Mouse (Mus musculus): ENCODE data around the gene Cmah. TPM values are rescaled to one million over a fixed set of nuclear protein-coding genes. Genes with fewer than 3 reads are reported as not detected.

Cmah gene
- total RNA-seq, 2 experiments from 2014 or later = 2.7 to 5.8 TPM

DNA sequence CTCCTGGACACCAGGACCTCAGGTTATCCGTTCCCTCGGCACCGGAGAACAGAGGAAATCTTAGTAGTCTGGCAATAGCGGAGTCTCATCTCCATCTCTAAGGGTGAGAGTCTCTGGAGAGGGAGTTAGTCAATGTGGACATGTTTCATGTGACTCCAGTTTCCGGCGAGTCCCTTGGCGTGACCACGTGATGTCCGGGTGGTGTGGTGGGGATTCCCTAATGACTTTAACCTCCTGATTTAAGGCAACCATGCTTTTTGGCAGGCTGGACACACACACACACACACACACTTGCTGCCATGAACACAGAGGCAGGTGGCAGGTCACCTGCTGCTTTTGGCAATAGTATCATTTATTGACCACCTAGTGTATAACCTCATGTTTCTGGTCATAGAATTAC, 138.8 kb downstream of the Cmah start:
- ATAC-seq (ENCODE audit: poor library complexity, severe bottlenecking) = no peak

DNA sequence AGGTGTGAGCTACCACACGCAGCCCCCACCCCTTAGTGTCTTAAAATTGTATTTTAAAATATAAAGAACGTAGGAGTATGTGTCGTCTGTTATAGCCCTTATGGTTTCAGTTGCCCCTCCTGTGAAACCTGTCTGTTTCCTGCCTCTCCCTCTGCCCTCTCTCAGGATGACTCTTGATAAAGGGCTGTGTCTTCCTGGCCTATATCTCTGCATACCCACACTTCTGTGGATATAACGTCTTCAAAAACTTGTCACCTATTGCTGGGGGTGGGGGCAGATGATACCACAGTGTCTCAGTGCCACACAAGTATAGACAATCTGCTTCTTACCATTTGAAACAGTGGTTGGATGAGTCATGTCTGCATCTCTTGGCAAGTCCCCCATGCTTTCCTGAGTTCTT, 140.6 kb downstream of the Cmah start:
- ATAC-seq (ENCODE audit: poor library complexity, severe bottlenecking) = no peak

DNA sequence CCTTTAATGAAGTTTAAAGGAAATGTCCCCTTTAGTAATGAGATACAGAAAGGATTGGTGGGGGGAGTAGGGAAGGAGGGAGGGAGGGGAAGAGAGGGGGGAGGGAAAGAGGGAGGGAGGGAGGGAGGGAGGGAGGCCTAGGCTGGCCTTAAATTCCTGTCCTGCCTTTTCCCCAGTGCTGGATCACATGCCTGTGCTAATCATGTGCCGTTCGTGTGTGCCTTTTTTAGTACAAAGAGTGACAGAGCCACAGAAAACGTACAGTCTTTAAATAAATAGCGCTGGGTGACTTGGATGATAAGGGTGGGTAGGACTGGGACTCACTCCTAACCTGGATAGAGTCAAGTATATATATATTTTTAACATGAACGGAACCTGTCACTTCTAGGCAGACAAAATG, 150.4 kb downstream of the Cmah start:
- no peak for ATAC-seq (ENCODE audit: poor library complexity, severe bottlenecking)

- ATAC-seq (ENCODE audit: poor library complexity, severe bottlenecking) = no peak
Observed at GRCm38 (mm10) chr13:24479516-24479915, 152.3 kb downstream of the Cmah start.

DNA sequence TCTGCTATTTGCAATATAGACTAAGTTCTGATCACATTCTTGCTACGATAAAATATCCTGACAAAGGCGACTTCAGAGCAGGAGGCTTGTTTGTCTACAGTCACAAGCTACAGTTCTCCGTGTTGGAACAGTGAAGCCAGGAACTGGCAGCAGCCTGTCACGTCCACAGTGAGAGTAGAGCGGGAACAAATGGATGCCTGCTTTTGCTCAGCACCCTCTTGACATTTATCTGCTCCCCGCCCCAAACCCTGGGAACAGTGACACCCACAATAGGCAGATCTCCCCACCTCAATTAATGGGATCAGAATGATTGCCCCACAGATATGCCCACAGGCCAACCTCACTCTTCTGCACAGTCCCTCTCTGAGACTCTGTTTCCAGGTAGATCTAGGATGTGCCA, 153.6 kb downstream of the Cmah start:
- no peak for ATAC-seq (ENCODE audit: poor library complexity, severe bottlenecking)

DNA sequence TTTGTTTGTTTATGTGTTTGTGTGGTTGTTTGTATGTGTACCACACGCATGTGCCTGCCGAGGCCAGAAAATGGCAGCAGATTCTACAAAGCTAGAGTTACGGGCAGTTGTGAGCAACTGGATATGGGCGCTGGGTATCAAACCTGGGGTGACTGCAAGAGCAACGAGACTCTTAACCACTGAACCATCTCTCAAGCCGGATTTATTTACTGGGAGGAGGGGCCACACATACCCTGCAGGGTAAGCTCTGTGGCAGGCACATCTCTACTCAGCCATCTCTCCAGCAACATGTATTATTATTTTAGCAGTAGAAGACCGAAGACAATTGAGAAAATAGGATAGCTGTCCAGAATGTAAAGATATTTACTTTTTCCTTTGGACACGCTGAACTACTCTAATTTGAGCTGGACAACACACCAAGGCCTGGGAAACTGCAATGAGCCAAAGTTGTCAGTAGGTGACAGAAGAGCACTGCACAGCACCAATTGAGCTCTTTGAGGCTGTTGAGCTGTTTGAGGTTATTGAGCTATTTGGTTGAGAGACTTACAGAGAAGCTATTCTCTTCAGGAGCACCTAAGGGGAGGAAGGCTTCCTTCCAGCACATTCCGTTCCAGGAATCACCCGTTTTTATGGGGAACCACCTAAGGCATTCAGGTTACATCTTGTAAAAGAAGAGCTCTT, 154.6 kb downstream of the Cmah start:
- ATAC-seq (ENCODE audit: poor library complexity, severe bottlenecking) = peak; percentile 76

DNA sequence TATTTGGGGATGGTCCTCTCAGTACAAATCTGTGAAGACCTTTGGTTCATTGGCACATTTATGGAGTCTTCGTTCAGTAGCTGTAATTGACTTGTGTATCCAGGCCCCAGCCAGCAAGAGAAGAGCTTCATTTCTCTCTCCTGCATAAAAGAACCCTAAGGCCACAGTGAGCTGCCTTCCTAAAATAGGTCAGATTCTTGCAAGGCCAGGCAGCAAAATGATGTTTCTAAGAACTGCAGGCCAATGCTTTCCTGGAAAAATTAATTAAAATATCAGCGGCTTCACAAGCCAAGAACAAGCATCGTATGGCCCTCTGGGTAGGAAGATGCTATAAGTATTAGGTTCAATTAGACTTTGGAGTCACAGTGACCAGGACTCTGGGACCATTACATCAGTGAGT, 156.5 kb downstream of the Cmah start:
- ATAC-seq (ENCODE audit: poor library complexity, severe bottlenecking) = no peak

DNA sequence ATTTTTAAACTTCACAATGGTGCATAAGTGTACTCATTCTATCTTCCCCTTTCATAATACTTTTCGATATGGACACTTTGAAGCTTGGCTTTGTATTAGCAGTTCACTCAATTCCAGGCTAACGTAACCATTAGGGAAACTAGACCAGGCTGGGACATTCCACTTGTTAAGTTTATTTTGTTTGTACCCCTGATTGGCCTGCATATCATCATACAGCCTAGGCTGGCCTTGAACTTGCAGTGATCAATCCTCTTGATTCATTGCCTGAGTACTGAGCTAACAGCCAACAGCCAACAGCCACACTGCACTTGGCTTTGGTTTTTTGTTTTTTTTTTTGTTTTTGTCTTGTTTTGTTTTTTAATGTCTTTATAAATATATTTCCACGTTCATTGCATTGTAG, 157.6 kb downstream of the Cmah start:
- no peak for ATAC-seq (ENCODE audit: poor library complexity, severe bottlenecking)

DNA sequence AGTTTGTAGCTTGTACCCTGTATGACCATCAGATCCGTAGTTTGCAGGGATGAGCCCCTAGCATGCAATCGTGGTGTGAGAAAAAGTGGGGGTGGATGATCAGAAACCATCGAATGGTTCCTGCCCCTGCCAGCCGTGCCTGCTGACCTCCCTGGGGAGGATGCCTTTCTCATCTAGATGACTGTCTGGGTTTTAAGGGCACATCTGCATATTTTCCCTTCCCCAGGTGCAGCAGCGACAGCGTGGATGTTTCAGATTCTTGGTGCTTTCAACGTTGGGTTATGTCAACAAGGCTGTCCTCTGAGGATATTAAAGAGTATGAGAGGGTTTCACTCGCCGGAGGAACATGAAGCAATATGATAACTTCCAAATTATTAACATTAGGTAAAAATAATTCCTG, 158.8 kb downstream of the Cmah start:
- no peak for ATAC-seq (ENCODE audit: poor library complexity, severe bottlenecking)

DNA sequence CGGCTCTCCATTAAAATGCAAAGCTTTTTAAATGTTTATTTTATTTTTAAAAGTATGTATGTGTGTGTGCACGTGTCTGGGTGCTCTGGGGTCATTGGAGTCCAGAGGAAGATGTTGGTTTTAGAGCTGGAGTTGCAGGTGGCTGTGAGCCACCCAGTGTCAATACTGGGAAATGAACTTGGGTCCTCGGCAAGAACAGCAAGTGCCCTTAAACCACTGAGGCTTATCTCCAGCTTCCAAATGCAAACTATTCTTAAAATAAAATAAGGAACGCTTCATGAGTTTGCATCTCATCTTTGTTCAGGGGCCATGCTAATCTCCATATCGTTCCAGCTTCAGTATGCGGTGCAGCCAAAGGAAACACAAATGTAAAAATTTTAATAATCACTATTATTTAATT, 159.2 kb downstream of the Cmah start:
- no peak for ATAC-seq (ENCODE audit: poor library complexity, severe bottlenecking)

DNA sequence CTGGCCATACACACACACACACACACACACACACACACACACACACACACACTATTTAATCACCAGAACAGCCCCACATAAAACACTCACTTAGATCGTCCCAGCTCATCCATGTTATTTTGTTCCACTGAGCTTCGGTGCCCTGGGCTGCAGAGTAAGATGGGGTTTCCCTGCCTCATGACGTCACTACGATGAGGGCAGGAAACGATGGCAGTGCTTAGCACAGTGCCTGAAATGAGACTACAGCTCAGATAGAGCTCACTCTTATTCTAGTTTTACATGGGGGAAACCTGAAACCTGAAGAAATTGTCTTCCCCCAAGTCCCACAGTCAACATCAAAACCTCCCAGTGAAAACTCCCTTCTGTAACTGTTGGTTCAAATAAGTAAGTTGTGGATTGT, 159.9 kb downstream of the Cmah start:
- ATAC-seq (ENCODE audit: poor library complexity, severe bottlenecking) = no peak

DNA sequence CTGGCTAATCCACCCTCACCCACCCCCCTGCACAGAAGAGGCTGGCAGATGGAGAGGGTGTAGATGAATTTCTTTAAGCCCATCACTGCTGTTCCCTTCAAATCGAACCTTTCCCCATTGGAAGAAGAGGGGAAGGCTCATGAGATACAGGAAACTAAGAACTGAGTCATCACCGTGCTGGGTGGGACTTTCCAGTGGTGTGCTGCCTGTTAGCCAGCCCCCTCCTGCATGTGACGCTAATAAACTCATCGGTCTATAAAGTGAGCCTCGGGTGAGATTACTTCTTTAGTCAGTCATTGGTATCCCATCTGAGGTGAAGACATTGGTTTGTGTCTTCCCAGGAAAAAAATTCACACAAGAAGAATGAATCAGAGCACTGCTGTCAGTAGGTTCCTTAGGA, 160.3 kb downstream of the Cmah start:
- no peak for ATAC-seq (ENCODE audit: poor library complexity, severe bottlenecking)

DNA sequence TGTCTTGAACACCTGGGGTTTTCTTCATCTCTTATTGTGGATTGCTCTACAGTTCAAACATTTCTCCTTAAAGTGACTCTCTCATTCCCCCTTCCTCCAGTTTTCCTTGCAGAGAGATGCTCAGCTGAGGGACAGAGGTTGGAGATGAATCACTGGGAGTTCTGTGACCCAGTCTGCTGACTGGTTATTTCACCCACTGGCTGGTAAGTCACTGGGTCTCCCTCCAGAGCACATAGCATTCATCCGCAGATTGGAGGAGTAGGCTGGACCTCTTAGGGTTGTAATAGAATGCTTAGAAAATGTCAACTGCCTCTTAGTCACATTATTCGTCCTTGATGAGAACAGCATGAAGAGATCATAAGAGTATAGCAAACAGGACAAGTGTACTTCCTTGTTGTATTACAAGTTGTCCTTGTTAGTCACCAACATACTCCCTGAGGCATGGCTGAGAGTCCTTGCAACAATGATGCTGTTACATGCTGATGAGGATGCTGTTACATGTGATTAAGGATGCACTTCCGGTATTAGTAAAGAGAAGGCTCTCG, 161.4 kb downstream of the Cmah start:
- no peak for ATAC-seq (ENCODE audit: poor library complexity, severe bottlenecking)

- no peak for ATAC-seq (ENCODE audit: poor library complexity, severe bottlenecking)
Observed at GRCm38 (mm10) chr13:24489515-24489914, 162.3 kb downstream of the Cmah start.

DNA sequence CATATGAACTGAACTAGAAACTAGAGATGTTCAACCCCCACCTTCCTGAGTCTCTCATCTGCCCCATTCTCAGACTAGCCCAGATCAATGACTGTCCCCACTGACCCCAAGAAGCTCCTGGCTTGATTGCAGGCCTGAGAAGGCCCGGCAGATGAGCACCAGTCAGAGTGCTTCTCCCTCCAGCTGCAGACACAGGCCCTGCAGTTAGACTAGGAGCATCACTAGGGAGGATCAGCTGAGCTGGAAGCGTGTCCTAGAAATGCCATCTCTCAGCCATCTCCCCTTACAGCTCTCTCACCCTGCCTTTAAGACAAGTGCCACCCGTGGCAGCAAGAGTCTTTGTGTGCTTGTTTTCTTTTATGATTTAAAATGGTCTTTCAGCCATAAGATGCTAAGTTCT, 162.8 kb downstream of the Cmah start:
- ATAC-seq (ENCODE audit: poor library complexity, severe bottlenecking) = no peak

DNA sequence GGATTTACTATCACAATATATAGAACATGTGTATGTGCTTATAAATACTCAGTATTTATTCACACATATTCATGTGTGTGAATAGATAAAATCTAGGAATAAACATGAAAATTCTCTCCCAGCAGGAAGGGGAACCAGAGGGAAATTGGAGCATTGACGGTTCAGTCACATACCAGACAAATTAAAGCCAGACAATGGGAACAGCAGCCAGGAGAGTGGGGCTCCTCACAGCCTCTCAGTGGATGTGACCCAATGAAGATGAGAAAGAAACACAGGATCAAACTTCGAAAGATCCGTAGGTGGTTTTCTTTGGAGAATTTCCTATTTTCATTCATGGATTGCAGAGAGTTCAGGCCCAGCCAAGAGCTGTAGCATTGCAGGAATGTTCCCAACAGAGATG, 163.9 kb downstream of the Cmah start:
- ATAC-seq (ENCODE audit: poor library complexity, severe bottlenecking) = no peak

- ATAC-seq (ENCODE audit: poor library complexity, severe bottlenecking) = no peak
Observed at GRCm38 (mm10) chr13:24493784-24494183, 166.6 kb downstream of the Cmah start.

GRCm38 (mm10) chr13:24496353-24496752, 169.1 kb downstream of the Cmah start:
- ATAC-seq (ENCODE audit: poor library complexity, severe bottlenecking) = no peak

DNA sequence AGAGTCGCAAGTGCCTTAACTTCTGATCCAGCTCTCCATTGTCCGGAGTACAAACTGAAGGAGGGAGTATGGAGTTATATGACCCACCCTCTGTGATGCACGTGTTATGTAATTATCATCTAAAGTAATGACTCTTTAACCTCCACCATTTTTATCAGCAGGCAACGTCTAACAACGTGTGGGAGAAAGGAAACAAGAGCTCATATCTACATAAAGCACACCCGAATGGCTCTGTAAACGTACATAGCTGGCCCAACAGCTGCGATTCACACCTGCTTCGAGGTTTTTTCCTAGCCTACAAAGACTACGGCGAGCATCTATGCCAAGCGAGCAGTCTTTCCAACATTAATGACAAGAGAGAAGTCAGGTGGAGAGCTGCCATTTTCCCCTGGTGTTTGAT, 169.8 kb downstream of the Cmah start:
- no peak for ATAC-seq (ENCODE audit: poor library complexity, severe bottlenecking)

DNA sequence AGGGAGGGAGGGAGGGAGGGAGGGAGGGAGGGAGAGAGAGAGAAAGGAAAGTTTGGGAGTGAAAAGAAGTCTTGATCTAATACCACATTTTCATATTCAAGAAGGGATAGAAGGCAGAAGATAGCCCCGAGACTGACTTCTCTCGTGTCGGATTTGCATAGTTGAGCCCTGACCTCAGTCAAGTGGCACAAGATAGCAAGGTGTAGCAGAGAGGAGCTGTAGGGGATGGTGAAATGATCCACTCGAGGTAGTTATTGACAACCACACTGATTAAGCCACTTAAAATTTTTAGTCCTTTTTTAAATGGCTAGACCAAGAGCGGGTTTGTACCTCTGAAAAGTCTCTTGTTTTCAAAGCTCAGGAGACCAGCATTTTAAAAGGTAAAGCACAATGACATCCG, 171.1 kb downstream of the Cmah start:
- ATAC-seq (ENCODE audit: poor library complexity, severe bottlenecking) = no peak

GRCm38 (mm10) chr13:24499505-24499904, 172.3 kb downstream of the Cmah start:
- peak; percentile 60; the same call in 1 of the 2 replicates for ATAC-seq (ENCODE audit: poor library complexity, severe bottlenecking)

- ATAC-seq (ENCODE audit: poor library complexity, severe bottlenecking) = peak; percentile 69
Observed at GRCm38 (mm10) chr13:24501179-24501905, 174.1 kb downstream of the Cmah start.

Measured in megakaryocyte, adult 5-6 weeks (primary cell).